Mouse (Mus musculus) fibroblast of lung, adult 2 months (primary cell): Measurements from ENCODE around the gene F13a1.

Source experiments
- DNase-seq: peaks from one replicate; pipeline ENCODE4 v3.0.0-alpha.2; 2011; ENCODE audit warnings: low read depth

The F13a1 gene

DNA sequence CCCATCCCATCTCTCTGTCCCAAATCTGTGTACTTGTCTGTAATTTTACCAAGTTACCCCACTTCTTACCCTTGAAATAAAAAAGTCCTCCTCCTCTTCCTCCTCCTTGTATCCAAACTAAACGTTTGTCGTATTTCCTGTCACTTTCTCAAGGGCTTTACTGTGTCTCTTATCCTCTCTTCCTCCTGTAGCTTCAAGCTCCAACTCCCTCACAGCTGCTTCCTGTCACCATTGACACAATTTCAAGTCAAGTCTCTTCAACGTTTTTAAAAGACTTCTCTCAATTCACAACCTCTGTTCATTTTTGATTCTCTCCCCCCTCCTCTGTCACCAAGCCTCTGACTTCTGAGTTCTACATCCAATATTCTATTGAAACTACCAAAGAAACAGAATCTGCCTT, at the start of gene F13a1:
F13a1 (minus strand) TSS at position 119 of the 400 bp plus-strand sequence.
- DNase-seq: no peak

DNA sequence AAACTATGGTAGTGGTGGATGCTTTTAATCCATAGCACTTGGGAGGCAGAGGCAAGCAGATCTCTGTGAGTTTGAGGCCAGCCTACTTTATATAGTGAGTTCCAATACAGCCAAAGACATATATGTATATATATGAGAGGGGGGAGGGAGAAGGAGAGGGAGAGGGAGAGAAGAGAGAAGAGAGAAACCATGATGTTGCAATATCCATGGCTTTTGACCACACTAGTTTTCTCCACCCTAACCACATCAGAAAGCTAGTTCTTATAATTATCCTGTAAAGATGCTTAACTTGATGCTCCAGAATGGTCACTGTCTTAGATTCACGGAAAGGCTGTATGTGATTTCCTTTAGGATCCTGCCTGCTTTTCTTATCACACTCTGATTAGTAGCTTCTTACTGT, 41.6 kb upstream of the F13a1 start:
- no peak for DNase-seq

DNA sequence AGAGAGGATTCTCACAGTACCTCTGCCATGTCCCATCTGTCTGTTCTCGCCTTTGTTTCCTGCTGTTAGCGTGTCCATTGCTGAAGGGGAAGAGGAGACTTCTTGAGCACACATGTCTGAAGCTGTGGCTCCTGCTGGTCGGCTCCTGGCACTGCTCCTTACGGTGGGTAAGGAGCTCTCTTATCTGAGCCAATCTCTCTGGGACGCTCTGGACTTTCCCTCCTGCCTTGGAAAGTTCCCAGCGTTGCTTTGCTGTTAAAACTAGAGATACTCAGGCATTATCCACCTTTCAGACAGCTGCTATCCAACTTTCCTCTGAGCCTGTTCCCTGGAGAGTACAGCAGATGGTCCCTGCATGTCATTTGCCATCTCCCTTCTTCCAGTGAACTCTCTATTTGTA, 39.1 kb upstream of the F13a1 start:
- no peak for DNase-seq

DNA sequence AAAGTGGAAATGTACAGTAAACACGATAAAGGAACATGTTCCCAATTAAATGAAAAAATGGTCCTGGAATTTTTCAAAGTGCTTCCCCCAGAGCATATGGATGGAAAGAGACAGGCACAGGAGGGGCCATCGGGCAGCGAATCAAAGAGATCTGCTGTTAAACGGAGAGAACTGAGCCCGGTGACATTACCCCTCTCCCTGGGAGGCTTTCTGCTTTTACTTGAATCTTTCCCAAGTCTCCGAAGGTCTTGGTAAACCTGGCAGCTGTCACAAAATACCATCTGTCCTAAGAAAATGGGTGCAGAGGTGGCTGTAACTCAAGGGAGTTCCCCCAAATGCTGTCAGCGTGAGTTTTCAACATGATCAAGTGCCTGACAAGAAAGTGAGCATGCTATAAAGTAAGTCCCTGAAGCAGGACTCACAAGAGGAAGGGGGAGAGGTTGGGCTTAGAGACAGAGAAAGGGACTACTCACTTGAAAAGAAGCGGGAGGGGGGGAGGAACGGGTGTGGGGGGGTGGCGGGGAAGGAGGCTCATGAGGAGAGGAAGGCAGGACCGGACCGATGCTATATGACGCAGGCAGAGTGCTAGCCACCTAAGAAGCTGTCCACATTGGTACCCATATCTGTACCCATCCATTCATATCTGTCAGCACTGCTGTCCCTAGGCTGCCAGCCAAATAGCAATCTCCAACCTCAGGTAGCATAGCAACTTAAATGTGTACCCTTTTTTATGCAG, 31.6 kb upstream of the F13a1 start:
- DNase-seq: no peak

DNA sequence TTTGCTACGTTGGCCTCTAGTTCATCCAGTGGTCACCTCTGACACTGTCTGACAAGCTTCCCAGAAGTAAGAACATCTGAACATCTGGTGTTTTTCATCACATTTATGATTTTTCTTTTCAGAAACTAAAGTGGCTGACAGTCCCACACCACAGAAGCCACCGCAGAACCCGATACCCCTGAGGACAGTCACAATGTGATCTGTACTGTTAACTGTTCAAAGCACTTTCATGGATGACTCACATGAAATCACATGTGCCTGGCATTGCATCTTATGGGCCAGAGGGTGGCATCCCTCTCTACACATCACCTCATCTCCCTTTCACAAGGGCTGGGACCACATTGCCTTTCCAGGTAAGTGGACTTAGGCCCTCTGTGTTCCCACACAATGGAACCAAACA, 21.3 kb upstream of the F13a1 start:
- no peak for DNase-seq

DNA sequence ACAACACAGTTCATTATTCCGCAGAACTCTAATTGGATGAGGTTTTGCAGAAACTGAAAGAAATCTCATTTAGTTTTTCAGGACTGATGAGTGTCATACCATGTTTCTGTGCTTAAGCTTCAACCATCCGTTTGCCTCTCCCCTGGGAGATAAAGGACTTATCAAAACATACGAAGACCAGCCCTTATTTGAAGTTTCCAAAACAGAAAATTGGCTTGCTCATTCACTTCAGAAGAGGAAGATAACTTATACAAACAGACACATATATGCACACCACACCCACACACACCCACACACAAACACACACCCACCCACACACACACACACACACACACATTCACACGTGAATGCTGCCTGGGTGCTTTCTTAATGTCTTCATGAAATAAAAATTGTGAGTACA, 20.8 kb upstream of the F13a1 start:
- DNase-seq: no peak

DNA sequence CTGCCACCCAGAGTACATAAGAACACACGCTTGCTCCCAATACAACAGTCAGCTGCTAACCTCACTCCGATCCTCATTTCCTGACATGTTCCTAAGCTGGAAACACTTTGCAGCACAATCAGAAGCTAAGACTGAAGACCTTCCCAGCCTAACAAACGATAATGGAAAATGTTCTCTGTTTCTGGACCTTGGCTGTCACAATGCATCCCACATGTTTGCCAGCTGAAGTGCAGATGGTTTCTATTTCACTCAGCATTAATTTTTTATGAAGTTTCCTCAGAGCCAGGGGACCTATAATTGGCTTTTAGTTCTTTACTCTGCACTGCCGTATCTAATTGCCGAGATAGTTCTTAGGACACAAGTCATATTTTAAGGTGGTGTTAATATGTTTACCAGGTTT, 10.8 kb upstream of the F13a1 start:
- no peak for DNase-seq

DNA sequence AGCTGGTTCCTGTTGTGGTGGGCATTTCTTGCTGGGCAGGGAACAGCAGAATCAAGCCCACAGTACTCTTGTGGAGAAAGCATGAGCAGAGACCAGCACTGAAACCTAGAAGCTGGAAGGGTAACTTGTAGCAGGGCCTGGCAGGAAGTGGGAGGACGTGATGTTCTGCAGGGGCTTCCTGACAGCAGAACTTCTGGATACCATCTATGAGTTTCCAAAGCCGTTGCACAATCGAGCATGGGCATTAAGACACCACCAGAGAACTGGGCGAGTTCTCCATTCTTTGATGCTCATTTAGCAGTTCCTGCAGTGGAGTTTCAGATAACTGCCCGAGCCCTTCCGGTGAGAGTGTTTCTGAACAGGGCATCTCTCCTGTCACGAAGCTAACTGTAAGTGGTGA, 6.6 kb upstream of the F13a1 start:
- no peak for DNase-seq

DNA sequence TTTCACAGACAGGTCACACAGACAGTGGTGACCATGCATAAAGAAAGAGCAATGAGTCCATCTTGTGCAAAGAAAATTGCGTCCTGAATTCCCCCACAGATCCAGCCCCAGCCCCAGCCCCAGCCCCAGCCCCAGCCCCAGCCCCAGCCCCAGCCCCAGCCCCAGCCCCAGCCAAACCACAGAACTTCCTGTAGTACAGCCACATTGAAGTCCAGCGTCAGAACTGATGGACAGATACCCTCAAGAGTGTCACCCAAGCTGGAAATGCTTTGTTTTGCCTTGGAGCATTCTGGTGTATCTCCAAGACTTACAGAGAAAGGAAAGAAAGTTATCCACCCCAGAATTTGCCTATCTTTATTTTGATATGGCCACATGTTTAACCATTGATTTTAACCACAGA, 413 bp downstream of the F13a1 start:
- DNase-seq: no peak

DNA sequence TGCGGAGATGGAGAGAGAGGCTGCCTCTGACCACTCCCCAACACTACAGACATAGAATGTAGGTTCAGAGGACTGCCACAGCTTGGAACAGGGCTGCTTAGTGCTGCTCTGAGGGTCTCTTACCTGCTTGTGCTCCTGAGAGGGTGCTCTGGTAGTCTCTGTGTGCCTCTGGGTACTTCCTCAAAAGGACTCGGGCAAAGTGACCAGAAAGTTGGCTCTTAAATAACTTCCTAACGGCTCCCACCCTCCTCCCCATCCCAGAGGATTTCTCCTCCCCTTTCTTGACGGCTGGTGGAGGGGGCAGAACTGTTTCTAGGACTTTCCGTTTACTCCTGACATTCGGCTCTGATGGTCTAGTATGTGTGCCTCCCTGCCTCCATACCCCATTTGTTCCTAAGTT, 1.0 kb downstream of the F13a1 start:
- no peak for DNase-seq

DNA sequence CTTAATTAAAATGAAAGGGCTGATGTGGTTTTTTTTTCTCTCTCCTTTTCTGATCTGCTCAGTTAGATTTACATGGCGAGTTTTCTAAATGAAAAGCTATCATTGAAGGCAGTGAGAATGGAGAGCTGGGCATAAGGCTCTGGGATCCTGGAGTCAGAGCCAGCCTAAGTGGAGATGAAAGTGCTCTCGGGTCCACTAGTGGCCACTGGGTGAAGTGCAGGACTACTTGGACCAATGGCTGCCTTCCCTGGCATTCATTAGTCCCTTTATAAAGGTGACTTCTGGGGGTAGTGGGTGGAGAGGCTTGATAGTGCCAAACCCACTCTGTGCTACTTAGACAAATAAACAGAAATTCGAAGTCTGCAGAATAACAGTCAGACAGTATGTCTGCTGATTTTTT, 5.0 kb downstream of the F13a1 start:
- peak; percentile 12 for DNase-seq

DNA sequence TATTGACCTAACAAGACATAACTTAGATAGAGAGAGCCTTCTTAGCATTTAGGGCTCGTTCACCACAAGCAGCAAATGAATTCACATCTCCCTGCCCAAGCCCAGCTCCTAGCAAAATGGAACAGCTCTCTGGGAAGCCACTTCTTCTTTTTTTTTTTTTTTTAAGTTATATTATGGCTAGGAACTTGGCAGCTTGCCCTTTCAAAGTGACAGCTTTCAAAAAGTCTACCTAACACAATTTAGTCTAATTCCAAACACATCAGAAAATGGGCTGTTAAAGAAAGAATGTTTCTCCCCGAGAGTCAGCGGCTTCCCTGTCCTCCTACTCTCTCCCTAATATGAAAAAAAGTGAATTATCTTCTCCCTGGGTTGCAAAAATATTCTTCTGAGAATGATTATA, 15.3 kb downstream of the F13a1 start:
- DNase-seq: no peak

DNA sequence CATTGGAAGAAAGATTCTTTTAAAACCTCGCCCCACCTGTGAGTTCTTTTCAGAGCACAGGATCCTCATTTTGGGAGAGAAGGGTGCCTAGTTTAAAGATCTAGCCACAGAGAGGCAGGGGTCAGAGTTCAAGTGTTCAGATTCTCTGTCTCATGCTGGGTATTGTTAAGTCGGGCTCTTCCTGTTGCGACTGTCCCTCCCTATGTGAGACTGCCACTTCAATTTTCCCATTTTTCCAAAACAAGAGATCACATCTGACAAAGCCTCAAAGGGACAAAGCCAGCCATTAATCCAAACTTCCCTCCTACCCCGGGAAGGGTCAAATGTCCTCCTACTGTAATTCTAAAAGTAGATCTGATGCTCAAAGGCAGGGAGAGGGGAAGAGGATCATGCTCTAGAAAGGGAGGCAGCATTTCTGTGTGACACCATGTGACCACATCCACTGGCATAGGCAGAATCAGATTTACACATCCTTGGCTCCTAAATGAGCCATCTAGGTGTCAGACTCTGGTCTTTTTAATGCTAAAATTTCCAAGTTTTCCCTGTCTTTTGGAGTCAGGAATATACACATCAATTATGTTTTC, 24.0 kb downstream of the F13a1 start:
- no peak for DNase-seq

DNA sequence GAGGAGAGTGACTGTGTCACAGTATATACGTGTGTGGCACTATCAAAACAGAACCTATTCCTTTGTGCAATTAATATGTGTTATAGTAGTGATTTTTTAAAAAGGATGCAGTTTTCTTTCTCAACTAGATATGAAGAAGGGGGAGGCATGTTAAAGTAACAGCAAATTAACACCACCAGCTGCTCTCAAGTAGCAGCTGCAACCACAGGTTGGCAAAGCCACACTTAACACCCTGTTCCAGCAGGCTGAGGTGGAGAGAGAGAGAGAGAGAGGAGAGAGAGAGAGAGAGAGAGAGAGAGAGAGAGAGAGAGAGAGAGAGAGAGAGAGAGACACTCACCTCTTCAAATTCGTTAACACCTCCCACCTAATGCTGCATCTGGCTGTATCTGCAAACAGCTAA, 28.5 kb downstream of the F13a1 start:
- DNase-seq: no peak

DNA sequence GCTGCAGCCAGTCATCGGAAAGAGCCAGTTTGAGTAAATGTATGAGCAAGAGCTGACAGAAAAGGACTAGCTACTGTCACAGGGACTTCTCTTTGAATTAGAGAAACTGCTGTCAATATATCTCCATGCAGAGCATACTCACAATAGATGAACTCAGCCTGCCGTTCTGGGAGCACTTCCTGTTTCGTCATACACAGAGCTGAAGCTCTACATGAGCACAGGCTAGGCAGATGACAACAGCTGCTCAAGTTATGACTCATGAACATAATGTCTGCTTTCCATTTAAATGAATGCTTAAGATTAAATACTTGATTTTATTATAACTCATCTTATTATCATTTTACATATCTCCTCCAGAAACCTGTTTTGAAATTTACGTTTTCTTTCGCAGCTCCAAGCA, 39.3 kb downstream of the F13a1 start:
- DNase-seq: no peak

DNA sequence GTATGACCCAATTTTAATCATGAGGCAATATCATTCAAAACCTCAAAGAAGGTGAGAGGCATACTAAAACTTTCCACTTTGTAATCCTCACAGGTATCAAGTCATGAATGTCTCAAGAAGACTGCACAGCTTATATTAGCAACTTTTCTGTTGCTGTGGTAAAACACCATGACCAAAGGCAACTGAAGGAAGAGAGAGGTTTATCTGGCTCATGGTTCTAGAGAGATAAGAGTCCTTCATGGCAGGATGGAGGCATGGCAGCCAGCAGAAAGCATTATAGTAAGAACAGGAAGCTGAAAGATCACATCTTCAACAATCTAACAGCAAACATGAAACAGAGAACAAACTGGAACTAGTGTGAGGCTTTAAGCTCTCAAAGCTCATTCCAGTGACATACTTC, 43.8 kb downstream of the F13a1 start:
- no peak for DNase-seq

DNA sequence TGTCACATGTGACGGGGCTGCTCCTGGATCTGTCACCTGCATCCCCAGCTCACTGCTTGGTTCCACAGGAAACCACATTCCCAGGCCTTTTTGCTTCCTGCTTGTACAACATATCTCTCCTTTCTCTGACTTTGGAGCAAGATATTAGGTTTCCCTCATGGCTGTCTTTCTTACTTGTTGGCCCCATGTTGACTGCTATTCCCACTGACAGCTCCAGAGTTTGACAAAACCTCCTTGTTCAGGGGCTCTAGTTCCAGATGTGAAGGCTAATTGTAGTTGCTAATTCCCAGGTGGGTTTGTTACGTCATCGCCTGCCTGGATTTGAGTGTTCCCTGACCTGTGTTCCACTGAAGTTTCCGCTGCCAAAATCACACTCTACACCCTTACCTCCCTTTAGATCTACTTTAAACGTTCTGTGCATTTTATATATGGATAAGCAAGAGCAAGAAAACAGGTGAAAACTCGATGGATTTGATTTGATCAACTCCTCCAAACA, 50.8 kb downstream of the F13a1 start:
- no peak for DNase-seq

DNA sequence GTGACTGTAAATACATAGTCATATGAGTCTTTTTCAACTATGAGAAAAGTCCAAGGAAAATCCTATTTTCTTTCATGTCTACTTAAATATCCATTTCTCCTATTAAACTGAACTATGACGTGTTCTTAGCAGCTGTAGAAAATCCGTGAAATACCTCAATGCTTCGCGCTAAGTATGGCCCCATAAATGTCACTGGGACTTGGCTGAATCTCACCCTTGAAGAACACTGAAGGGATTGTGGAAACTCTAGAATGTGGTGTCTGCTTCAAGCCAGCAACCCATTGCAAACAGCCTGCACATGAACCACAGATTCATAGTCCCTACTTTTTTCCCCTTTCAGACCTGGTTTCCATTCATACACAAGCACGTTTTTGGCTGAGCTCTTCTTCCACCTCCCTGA, 56.5 kb downstream of the F13a1 start:
- no peak for DNase-seq

DNA sequence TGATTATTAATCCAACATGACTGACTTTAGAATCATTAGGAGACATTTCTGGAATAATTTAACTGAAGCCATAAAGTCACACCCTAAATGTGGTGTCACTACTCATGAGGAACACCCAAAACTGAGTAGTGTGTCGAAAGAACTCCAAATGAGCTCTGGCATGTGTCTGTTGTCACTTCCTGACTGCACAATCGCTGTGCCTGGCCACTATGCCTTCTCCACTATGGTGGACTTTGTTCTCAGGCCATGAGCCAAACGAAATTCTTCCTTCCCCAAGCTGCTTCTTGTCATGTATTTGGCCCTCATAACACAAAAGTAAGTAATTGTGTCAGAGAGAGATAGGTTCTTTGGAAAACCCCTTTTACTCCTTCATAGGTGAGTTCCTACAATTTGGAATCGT, 61.7 kb downstream of the F13a1 start:
- no peak for DNase-seq

DNA sequence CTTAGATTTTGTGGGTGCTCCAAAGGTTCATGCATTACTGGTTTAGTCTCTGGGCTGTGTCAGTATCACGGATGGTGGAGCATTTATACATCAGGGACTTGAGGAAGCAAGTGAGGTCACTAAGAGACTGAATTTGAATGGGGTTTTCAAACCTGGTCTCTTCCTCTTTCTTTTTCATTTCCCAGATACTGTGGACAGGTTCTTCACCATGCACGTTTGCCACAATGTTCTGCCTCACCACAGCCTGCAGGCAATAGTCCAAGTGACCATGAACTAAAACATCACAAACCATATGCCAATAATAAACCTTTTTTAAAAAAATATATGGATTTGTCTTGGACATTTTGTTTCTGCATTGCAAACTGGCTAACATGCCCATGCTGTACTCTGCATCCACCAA, 77.0 kb downstream of the F13a1 start:
- no peak for DNase-seq

DNA sequence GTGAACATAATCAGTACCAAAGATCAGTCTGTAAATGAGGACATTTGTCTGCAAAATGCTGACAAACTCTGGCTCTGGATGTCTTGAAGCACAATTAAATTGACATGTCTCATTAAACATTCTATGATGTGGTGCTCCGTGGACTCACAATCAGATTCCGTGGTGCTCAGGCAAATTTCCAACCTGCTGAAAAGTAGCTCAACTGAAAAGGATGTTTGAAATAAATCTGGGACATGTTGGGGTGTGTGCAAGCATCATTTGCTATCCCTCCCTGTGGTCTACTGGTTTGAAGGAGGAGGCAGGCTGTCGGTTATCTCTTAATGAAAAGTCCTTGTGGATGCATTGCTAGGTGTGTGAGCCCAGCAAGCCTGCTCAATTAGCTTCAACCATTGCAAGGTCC, 77.8 kb downstream of the F13a1 start:
- no peak for DNase-seq

DNA sequence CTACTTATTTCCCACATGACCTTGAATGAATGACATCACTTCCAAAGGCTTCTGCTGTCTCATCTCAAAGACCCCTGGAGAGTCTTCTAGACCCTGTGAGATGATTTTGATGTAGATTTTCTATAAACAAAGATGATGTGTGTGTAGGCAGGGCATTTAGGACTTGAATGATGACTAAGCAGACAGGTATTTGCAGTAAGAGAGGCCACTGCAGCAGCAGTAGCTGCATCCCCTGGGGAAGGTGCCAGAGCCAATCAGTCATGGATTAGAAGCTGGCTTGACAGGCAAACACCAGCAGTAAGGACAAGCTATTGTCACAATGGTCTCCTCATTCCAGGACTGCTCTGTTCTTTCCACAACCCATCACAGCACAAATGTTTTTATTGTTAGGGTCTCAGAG, 87.1 kb downstream of the F13a1 start:
- DNase-seq: no peak

DNA sequence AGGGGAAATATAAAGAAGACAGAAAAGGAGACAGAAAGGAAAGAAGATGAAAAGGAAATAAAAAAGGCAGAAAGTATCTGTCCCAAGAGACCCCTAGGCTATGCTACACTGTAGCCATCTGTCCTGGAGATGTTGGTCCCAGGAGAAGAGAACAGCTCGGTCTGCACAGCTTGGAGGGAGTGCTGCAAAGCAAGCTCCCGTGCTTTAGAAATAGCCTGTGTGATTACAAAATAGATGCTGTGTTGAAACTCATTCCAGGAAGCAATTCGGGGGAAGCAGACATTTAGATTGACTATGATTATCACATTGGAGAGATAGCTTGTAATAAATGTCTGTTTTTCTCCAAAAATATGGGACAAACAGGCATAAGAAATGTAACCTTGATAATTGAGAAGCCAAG, 91.0 kb downstream of the F13a1 start:
- no peak for DNase-seq

DNA sequence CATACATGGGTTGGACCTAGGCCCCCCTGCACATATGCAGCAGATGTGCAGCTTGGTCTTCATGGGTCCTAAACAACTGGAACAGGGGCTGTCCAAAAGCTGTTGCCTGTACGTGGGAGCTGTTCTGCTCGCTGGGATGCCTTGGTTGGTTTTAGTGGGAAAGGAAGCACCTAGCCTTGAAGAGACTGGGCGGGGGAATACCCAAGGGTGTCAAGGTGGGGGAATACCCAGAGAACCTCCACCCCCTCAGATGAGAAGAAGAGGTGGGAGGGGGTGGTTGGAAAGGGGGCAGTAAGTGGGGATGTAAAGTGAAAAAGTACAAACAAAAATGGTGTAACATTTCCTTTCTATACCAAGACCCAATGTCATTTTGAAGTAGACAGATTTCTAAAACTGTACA, 95.1 kb downstream of the F13a1 start:
- DNase-seq: no peak
